Mouse (Mus musculus) midbrain, embryonic 15.5 days (tissue): ENCODE data around the gene Ugt3a2. TPM values are rescaled to one million over a fixed set of nuclear protein-coding genes. Genes with fewer than 3 reads are reported as not detected.

ENCODE experiments used
- ATAC-seq: fragments of 200-750 bp; cut with Nextera tagmentation; replicated peaks from 2 replicates; pipeline ENCODE4 v1.8.0; 2017; ENCODE audit warnings: moderate TSS enrichment
- H3K27ac ChIP-seq: fragments of 300-500 bp; sonication (generic); 2 replicates; pipeline ENCODE4 v1.5.1; 2015; ENCODE audit warnings: mild to moderate bottlenecking, inconsistent platforms
- H3K27me3 ChIP-seq: fragments of 300-500 bp; sonication (generic); replicated peaks from 2 replicates; pipeline ENCODE4 v1.6.1; 2015; ENCODE audit warnings: inconsistent platforms
- H3K36me3 ChIP-seq: fragments of 300-500 bp; sonication (generic); replicated peaks from 2 replicates; pipeline ENCODE4 v1.6.1; 2015; ENCODE audit warnings: inconsistent platforms
- H3K4me1 ChIP-seq: fragments of 300-500 bp; sonication (generic); 2 replicates; pipeline ENCODE4 v1.6.1; 2015; ENCODE audit warnings: inconsistent platforms
- H3K4me2 ChIP-seq: fragments of 300-500 bp; sonication (generic); 2 replicates; pipeline ENCODE4 v1.6.1; 2015; ENCODE audit warnings: inconsistent platforms, mild to moderate bottlenecking, moderate library complexity
- H3K4me3 ChIP-seq: fragments of 300-500 bp; sonication (generic); 2 replicates; pipeline ENCODE4 v1.5.1; 2015; ENCODE audit warnings: mild to moderate bottlenecking, inconsistent platforms
- H3K9ac ChIP-seq: fragments of 300-500 bp; sonication (generic); 2 replicates; pipeline ENCODE4 v1.6.1; 2015; ENCODE audit warnings: mild to moderate bottlenecking, inconsistent platforms
- H3K9me3 ChIP-seq: fragments of 300-500 bp; sonication (generic); 2 replicates; pipeline ENCODE4 v1.6.1; 2016; ENCODE audit warnings: inconsistent platforms
- WGBS: fragments of 180-500 bp; shearing (Covaris S2); methylation state at CpG from one replicate; pipeline ENCODE4 v1.1.7; 2015; ENCODE audit warnings: mixed read lengths; 5-methylcytosine and 5-hydroxymethylcytosine counted together
- polyA plus RNA-seq: library from polyadenylated mRNA; unstranded; fragments of >200 nt; fragmentation: Nextera tagmentation; extraction: Ambion mirVana; gene quantifications from 2 replicates; pipeline ENCODE4 v1.2.1, GENCODE M21; 2015

Ugt3a2 gene
- not detected in 2 replicates for polyA plus RNA-seq

- Histone ChIP-seq H3K4me3 (no peak within 1 kb of the TSS), H3K27me3 (no peaks in the 10 kb centered on the region), H3K9me3 (no peaks in the 10 kb centered on the region), H3K9ac (no peak within 1 kb of the TSS), H3K27ac (no peak within 1 kb of the TSS), H3K4me1 (no peaks in the 10 kb centered on the region), H3K36me3 (no peaks in the 10 kb centered on the region), H3K4me2 (no peak within 1 kb of the TSS)
- no peak for ATAC-seq
- 90% methylated on average over 4 of the region's 4 CpGs for WGBS
Measured at GRCm38 (mm10) chr15:9335341-9335740, at the start of gene Ugt3a2. TSS of gene Ugt3a2 (plus strand) at chr15:9335550.

DNA sequence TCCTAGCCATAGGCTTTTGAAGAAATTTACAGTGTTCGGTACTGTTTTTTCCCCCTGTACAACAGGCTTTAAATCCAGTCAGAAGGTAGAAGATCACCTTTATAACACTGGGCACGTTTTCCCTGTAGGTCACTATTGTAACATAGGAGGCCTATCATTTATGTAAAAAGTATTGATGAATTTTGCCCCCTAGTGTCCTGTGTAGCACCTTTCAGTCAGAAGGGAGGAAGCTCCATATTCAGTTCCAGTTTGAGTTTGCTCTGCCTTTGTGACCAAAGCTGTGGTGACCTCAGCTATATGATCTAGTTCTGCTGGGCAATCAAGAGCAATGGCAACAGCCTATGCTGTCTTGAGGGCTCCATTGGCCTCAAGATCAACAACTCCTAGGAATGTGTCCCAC is 45.7 kb upstream of the Ugt3a2 start:
- Histone ChIP-seq H3K36me3 (no peaks in the 10 kb centered on the region), H3K4me2 (no peak overlapping the region), H3K9ac (no peak overlapping the region), H3K9me3 (no peaks in the 10 kb centered on the region), H3K27ac (no peak overlapping the region), H3K4me1 (no peaks in the 10 kb centered on the region), H3K4me3 (no peak overlapping the region), H3K27me3 (no peaks in the 10 kb centered on the region)
- ATAC-seq: no peak
- WGBS: 63% methylated on average over 2 of the region's 2 CpGs

- Histone ChIP-seq H3K4me1 (no peaks in the 10 kb centered on the region), H3K9me3 (no peaks in the 10 kb centered on the region; the same call in 1 of the 2 replicates), H3K36me3 (no peaks in the 10 kb centered on the region), H3K27ac (no peak overlapping the region), H3K4me2 (no peak overlapping the region), H3K4me3 (no peak overlapping the region), H3K9ac (no peak overlapping the region), H3K27me3 (no peaks in the 10 kb centered on the region)
- no peak for ATAC-seq
- 84% methylated on average over 8 of the region's 8 CpGs for WGBS
Measured at GRCm38 (mm10) chr15:9305978-9306692, 29.2 kb upstream of the Ugt3a2 start.

DNA sequence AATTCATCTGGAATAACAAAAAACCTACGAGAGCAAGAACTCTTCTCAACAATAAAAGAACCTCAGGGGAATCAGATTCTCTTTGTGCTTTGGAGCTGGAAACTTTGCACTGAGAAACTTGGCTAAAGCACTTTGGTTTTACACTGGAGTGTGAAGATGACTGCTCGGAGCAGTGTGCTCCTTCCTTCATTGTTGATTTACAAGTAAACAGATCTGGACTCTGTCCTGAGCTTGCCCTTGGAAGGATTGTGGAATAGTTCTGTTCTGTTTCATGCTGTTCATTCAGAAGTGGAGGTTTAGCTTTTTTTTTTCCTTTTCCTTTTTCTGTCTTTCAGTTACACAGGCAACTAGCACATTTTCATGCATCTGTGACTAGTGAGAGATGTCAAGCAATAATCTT is 754 bp upstream of the Ugt3a2 start:
- H3K27me3 ChIP-seq: no peaks in the 10 kb centered on the region
- no peak for ATAC-seq
- H3K36me3 ChIP-seq: no peaks in the 10 kb centered on the region
- H3K4me2 ChIP-seq: no peak overlapping the region
- H3K9ac ChIP-seq: no peak overlapping the region
- no peaks in the 10 kb centered on the region for H3K9me3 ChIP-seq
- 70% methylated on average over 2 of the region's 2 CpGs for WGBS
- no peak overlapping the region for H3K27ac ChIP-seq
- no peak overlapping the region for H3K4me3 ChIP-seq
- H3K4me1 ChIP-seq: no peaks in the 10 kb centered on the region

GRCm38 (mm10) chr15:9336616-9337015 is 1.3 kb downstream of the Ugt3a2 start:
- Histone ChIP-seq H3K27me3 (no peaks in the 10 kb centered on the region), H3K36me3 (no peaks in the 10 kb centered on the region), H3K27ac (no peak overlapping the region), H3K4me3 (no peak overlapping the region), H3K9ac (no peak overlapping the region), H3K4me2 (no peak overlapping the region), H3K9me3 (no peaks in the 10 kb centered on the region), H3K4me1 (no peaks in the 10 kb centered on the region)
- ATAC-seq: no peak
- 88% methylated on average over 3 of the region's 3 CpGs for WGBS

DNA sequence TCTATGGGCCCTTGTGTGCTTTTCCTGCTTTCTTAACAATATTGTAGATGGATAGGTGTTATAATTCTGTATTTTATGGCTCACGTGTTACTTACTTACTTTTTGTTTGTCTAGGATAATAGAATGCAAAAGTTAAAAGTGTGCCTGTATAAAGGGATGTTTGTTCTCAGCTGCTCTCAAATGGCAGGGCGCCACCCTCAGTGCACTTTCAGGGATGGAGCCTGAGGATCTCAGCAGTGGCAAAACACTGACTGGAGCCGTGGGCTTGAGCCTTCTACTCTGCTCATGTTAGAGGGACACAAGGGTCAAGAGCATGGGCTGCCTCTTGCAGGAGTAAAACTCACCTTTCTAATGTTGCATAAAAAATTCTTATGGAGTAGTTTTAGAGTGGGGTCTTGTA is 1.7 kb downstream of the Ugt3a2 start:
- H3K9ac ChIP-seq: no peak overlapping the region
- H3K4me1 ChIP-seq: no peaks in the 10 kb centered on the region
- no peak for ATAC-seq
- no peaks in the 10 kb centered on the region for H3K27me3 ChIP-seq
- no peaks in the 10 kb centered on the region for H3K9me3 ChIP-seq
- no peak overlapping the region for H3K4me2 ChIP-seq
- H3K4me3 ChIP-seq: no peak overlapping the region
- no peaks in the 10 kb centered on the region for H3K36me3 ChIP-seq
- WGBS: 69% methylated on average over 3 of the region's 3 CpGs
- H3K27ac ChIP-seq: no peak overlapping the region

DNA sequence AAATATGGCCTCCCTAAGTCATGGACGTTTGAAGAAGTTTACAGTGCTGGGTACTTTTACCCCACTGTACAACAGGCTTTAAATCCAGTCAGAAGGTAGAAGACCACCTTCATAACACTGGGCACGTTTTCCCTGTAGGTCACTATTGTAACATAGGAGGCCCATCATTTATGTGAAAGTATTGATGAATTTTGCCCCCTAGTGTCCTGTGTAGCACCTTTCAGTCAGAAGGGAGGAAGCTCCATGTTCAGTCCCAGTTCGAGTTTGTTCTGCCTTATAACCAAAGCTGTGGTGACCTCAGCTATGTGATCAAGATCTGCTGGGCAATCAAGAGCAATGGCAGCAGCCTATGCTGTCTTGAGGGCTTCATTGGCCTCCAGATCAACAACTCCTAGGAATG is 13.4 kb downstream of the Ugt3a2 start:
- no peaks in the 10 kb centered on the region for H3K36me3 ChIP-seq
- no peaks in the 10 kb centered on the region for H3K9me3 ChIP-seq
- no peak overlapping the region for H3K4me2 ChIP-seq
- no peak overlapping the region for H3K4me3 ChIP-seq
- WGBS: 61% methylated on average over 3 of the region's 3 CpGs
- H3K27me3 ChIP-seq: no peaks in the 10 kb centered on the region
- H3K9ac ChIP-seq: no peak overlapping the region
- H3K4me1 ChIP-seq: no peaks in the 10 kb centered on the region
- no peak for ATAC-seq
- no peak overlapping the region for H3K27ac ChIP-seq

- Histone ChIP-seq H3K4me2 (no peak overlapping the region), H3K9me3 (no peaks in the 10 kb centered on the region), H3K4me3 (no peak overlapping the region), H3K4me1 (no peaks in the 10 kb centered on the region), H3K36me3 (no peaks in the 10 kb centered on the region), H3K9ac (no peak overlapping the region), H3K27ac (no peak overlapping the region), H3K27me3 (no peaks in the 10 kb centered on the region)
- ATAC-seq: no peak
- WGBS: 66% methylated on average over 2 of the region's 2 CpGs
Measured at GRCm38 (mm10) chr15:9362801-9363200, 27.5 kb downstream of the Ugt3a2 start.

- ATAC-seq: no peak
- Histone ChIP-seq H3K9ac (no peak overlapping the region), H3K9me3 (no peaks in the 10 kb centered on the region), H3K36me3 (no peaks in the 10 kb centered on the region), H3K4me2 (no peak overlapping the region), H3K27me3 (no peaks in the 10 kb centered on the region), H3K4me3 (no peak overlapping the region), H3K27ac (no peak overlapping the region), H3K4me1 (no peaks in the 10 kb centered on the region)
- 84% methylated on average over 3 of the region's 3 CpGs for WGBS
Measured at GRCm38 (mm10) chr15:9368774-9369173, 33.4 kb downstream of the Ugt3a2 start.

DNA sequence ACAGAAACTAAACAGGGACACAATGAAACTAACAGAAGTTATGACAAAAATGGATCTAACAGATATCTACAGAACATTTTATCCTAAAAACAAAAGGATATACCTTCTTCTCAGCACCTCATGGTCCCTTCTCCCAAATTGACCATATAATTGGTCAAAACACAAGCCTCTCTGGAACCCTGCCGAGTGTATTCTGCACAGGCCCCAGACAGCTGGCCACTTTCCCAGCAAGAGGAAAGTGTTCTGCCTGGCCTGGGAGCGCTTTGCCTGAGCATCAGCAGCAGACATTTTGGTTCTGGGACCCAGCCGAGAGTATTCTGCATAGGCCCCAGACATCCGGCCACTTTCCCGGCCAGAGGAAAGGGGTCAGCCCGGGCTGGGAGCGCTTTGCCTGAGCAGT is 40.9 kb downstream of the Ugt3a2 start:
- Histone ChIP-seq H3K4me1 (no peaks in the 10 kb centered on the region), H3K9ac (no peak overlapping the region), H3K27me3 (no peaks in the 10 kb centered on the region), H3K4me3 (no peak overlapping the region), H3K36me3 (no peaks in the 10 kb centered on the region), H3K9me3 (no peaks in the 10 kb centered on the region), H3K4me2 (no peak overlapping the region), H3K27ac (no peak overlapping the region)
- 91% methylated on average over 7 of the region's 7 CpGs for WGBS
- ATAC-seq: no peak

DNA sequence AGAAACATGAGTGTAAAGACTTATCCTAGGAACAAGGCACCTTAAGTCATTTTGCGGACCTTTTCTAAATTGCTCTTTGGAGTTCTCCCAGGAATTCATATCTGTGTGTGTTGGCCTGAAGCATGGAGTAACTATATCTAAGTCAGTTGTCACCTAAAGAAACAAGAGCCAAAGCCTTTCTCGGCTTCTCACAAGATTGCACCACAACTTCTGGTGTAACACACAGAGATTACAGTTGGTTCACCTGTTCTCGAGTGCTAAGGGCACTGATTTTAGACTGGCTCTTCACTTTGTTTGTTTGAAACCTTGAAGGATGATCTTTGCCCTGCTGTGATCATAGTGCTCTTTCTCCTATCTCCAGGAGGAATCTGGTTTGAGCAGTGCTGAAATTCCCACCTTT is 74.1 kb downstream of the Ugt3a2 start:
- no peak overlapping the region for H3K27ac ChIP-seq
- ATAC-seq: no peak

More for the DNA sequence above, 74.1 kb downstream of the Ugt3a2 start:
- no peak overlapping the region for H3K4me2 ChIP-seq
- WGBS: 95% methylated on average over 3 of the region's 3 CpGs
- H3K9me3 ChIP-seq: no peaks in the 10 kb centered on the region
- no peaks in the 10 kb centered on the region for H3K27me3 ChIP-seq
- H3K9ac ChIP-seq: no peak overlapping the region
- H3K36me3 ChIP-seq: no peaks in the 10 kb centered on the region
- H3K4me1 ChIP-seq: no peaks in the 10 kb centered on the region
- no peak overlapping the region for H3K4me3 ChIP-seq
